Mouse (Mus musculus) stomach, postnatal 0 days (tissue): ENCODE data around the gene Otogl. TPM values are rescaled to one million over a fixed set of nuclear protein-coding genes. Genes with fewer than 3 reads are reported as not detected.

ENCODE experiments used
- ATAC-seq: fragments of 200-750 bp; cut with Nextera tagmentation; 2 replicates; pipeline ENCODE4 v1.8.0; 2017; ENCODE audit not compliant: low FRiP score, low TSS enrichment
- DNase-seq: peaks from one replicate; pipeline ENCODE4 v3.0.0-alpha.2; 2016; ENCODE audit warnings: low spot score
- H3K27ac ChIP-seq: fragments of 300-500 bp; sonication (generic); replicated peaks from 2 replicates; pipeline ENCODE4 v1.5.1; 2014; ENCODE audit warnings: mild to moderate bottlenecking, control low read depth
- H3K27me3 ChIP-seq: fragments of 300-500 bp; sonication (generic); 2 replicates; pipeline ENCODE4 v1.6.1; 2014; ENCODE audit warnings: low read length; ENCODE audit not compliant: control insufficient read depth, insufficient read depth
- H3K36me3 ChIP-seq: fragments of 300-500 bp; sonication (generic); 2 replicates; pipeline ENCODE4 v1.6.1; 2014; ENCODE audit warnings: low read length, mixed read lengths; ENCODE audit not compliant: control insufficient read depth, insufficient read depth
- H3K4me1 ChIP-seq: fragments of 300-500 bp; sonication (generic); replicated peaks from 2 replicates; pipeline ENCODE4 v1.6.1; 2014; ENCODE audit warnings: antibody characterized with exemption; ENCODE audit not compliant: control insufficient read depth, insufficient read depth
- H3K4me2 ChIP-seq: fragments of 300-500 bp; sonication (generic); replicated peaks from 2 replicates; pipeline ENCODE4 v1.6.1; 2014; ENCODE audit warnings: low read depth, mild to moderate bottlenecking, control low read depth, moderate library complexity
- H3K4me3 ChIP-seq: fragments of 300-500 bp; sonication (generic); 2 replicates; pipeline ENCODE4 v1.5.1; 2014; ENCODE audit warnings: low read depth, low read length, control low read depth
- H3K9ac ChIP-seq: fragments of 300-500 bp; sonication (generic); 2 replicates; pipeline ENCODE4 v1.6.1; 2014; ENCODE audit warnings: mild to moderate bottlenecking, low read length, control low read depth, mixed read lengths
- H3K9me3 ChIP-seq: fragments of 300-500 bp; sonication (generic); 2 replicates; pipeline ENCODE4 v1.6.1; 2016; ENCODE audit warnings: low read length; ENCODE audit not compliant: control insufficient read depth
- CTCF ChIP-seq: IDR thresholded peaks from 2 replicates; pipeline ENCODE4 v1.5.1; 2016; ENCODE audit warnings: antibody characterized with exemption, low read depth, mild to moderate bottlenecking, moderate library complexity
- EP300 ChIP-seq: optimal IDR thresholded peaks from 2 replicates; pipeline ENCODE3; 2016; ENCODE audit warnings: antibody characterized with exemption
- WGBS: fragments of 180-500 bp; shearing (Covaris S2); extraction: QIAGEN DNeasy Blood & Tissue Kit; methylation state at CpG from one replicate; pipeline ENCODE4 v1.1.7; 2014; 5-methylcytosine and 5-hydroxymethylcytosine counted together
- polyA plus RNA-seq: library from polyadenylated mRNA; unstranded; fragments of >200 nt; fragmentation: Nextera tagmentation; extraction: Ambion mirVana; gene quantifications from 2 replicates; pipeline ENCODE4 v1.2.1, GENCODE M21; 2015

Gene Otogl
- polyA plus RNA-seq, 1 experiment from 2014 or later: 0.02 TPM

DNA sequence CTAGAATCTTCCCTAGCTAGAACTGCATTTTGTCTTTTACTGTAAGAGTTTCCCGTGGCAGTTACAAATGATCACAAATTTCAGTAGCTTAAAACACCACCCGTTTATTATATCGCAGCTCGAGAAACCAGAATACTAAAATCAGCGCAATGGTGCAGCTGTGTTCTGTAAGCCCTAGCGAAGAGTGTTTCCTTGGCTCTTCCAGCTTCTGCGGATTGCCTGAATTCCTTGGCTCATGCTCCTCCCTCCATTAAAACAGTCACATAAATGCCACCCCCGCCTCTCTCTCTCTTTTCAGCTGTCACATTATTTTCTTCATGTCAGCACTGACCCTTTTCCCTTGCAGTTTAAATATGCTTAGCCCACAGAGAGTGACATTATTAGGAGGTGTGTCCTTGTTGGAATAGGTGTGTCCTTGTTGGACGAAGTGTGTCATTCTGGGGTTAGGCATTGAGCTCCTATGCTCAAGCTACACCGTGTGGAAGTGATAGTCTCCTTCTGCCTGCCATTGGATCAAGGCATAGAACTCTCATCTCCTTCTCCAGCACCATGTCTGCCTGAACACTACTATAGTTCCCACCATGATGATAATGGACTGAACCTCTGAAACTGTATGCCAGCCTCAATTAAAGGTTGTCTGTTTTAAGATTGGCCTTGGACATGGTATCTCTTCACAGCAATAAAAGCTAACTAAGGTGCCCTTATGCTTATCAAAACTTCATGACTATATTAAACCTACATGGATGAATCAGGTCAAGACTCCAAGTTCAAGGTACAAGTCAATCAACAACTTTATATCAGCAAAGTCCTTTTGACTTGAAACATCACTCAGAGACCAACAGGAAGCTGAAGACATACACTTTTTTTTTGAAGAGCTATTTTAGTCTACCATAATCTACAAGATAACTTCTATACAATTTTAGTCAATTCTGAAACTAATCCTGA lies 116.8 kb downstream of the Otogl start:
- ATAC-seq (no peak), DNase-seq (no peak)
- Histone ChIP-seq H3K4me1 (no peaks in the 10 kb centered on the region), H3K36me3 (no peaks in the 10 kb centered on the region), H3K27me3 (no peaks in the 10 kb centered on the region), H3K9me3 (no peaks in the 10 kb centered on the region), H3K4me3 (no peak overlapping the region), H3K27ac (no peak overlapping the region), H3K4me2 (no peak overlapping the region), H3K9ac (no peak overlapping the region)
- no peak for TF ChIP-seq EP300
- no peak for TF ChIP-seq CTCF
- WGBS: 20% methylated on average over 10 of the region's 10 CpGs

DNA sequence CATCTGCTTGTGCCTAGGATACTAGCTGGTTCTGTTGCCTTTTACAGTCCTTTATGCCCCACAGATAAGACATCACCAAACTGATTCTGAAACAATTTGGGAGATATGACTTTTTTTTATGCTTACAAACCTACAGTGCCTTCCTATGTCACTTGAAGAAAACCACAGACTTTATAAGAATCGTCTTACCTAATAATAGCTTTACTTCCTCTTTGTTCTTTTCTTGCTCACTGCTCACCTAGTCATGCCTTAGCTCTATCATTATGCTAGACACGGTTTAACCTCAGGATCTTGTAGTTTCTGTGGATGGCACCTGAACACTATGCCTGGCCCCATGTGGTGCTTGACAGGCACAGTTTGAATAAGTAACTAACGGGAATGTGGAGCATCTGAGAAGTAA lies 119.4 kb downstream of the Otogl start:
- Histone ChIP-seq H3K4me2 (no peak overlapping the region), H3K9ac (no peak overlapping the region), H3K27ac (no peak overlapping the region), H3K27me3 (no peaks in the 10 kb centered on the region), H3K4me3 (no peak overlapping the region), H3K9me3 (no peaks in the 10 kb centered on the region), H3K36me3 (no peaks in the 10 kb centered on the region), H3K4me1 (no peaks in the 10 kb centered on the region)
- ATAC-seq (no peak), DNase-seq (no peak)
- WGBS: 87% methylated on average over 3 of the region's 3 CpGs
- no peak for TF ChIP-seq CTCF
- TF ChIP-seq EP300: no peak

DNA sequence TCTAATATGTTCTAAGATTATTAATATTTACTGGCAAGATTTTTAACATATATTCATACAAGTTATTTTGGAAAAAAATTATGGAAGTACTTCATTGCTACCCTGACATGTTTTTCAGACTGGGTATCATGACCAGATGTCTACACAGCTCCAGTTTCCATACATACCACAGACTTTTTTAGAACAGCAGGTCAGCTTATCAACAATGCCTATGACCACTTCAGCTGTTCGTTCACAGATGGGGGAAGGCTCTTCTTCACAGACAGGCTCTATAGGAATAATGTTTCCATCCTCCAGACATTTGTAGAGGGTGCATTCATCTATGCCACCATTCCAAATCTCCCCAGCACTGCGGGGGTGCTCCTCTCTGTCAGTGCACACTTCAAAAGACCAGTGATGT lies 132.4 kb downstream of the Otogl start:
- Histone ChIP-seq H3K4me3 (no peak overlapping the region), H3K9me3 (no peaks in the 10 kb centered on the region), H3K36me3 (no peaks in the 10 kb centered on the region), H3K4me1 (no peaks in the 10 kb centered on the region), H3K9ac (no peak overlapping the region), H3K27me3 (no peaks in the 10 kb centered on the region), H3K27ac (no peak overlapping the region), H3K4me2 (no peak overlapping the region)
- DNase-seq: no peak
- TF ChIP-seq CTCF (no peak), EP300 (no peak)
- ATAC-seq: no peak
- 73% methylated on average over 2 of the region's 2 CpGs for WGBS

DNA sequence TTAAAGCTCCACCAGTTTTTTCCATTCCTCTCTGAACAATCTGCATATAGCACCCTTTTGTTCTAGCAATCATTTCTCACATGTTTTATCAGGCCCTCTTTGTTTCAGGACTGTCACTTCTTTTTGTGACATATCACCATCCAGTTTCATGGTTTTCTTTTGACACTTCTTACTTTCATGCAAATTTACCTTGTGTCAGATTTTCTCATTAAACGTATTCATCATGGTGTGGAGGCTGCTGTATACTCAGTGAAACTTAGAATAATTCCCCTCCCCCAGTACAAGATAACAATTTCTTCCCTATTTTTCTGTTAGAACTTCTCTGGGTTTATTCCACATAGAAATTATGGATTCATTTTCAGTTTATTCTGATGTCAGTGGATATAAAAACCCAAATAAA lies 152.3 kb downstream of the Otogl start:
- WGBS: 67% methylated on average over 1 of the region's 1 CpGs

DNA sequence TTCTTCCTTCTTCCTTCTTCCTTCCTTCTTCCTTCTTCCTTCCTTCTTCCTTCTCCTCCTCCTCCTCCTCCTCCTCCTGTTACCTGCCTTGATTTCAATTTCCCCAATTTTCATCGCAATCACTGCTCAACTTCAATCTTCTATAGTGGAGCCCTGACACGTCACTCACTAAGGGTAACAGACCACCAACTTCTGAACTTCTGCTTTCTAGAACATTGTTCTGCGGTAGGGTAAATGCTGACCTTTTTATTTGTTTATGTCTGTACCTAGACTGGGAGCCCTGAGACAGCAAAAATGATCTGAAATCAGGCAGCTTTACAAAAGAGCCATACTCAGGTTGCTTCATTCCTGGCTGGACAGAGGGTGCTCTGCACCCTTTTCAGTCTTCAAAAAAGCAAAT lies 158.5 kb downstream of the Otogl start:
- ATAC-seq: no peak
- Histone ChIP-seq H3K36me3 (no peaks in the 10 kb centered on the region), H3K4me3 (no peak overlapping the region), H3K9me3 (no peaks in the 10 kb centered on the region), H3K27ac (no peak overlapping the region), H3K4me1 (no peaks in the 10 kb centered on the region), H3K9ac (no peak overlapping the region), H3K27me3 (no peaks in the 10 kb centered on the region), H3K4me2 (no peak overlapping the region)
- 89% methylated on average over 3 of the region's 3 CpGs for WGBS
- TF ChIP-seq CTCF: no peak
- TF ChIP-seq EP300: no peak
- no peak for DNase-seq

More for the DNA sequence above, 152.3 kb downstream of the Otogl start:
- no peak overlapping the region for H3K9ac ChIP-seq
- H3K9me3 ChIP-seq: no peaks in the 10 kb centered on the region
- no peak overlapping the region for H3K27ac ChIP-seq
- H3K4me1 ChIP-seq: no peaks in the 10 kb centered on the region
- H3K27me3 ChIP-seq: no peaks in the 10 kb centered on the region
- no peak overlapping the region for H3K4me2 ChIP-seq
- ATAC-seq (no peak), DNase-seq (no peak)
- TF ChIP-seq CTCF (no peak), EP300 (no peak)
- H3K36me3 ChIP-seq: no peaks in the 10 kb centered on the region
- no peak overlapping the region for H3K4me3 ChIP-seq

DNA sequence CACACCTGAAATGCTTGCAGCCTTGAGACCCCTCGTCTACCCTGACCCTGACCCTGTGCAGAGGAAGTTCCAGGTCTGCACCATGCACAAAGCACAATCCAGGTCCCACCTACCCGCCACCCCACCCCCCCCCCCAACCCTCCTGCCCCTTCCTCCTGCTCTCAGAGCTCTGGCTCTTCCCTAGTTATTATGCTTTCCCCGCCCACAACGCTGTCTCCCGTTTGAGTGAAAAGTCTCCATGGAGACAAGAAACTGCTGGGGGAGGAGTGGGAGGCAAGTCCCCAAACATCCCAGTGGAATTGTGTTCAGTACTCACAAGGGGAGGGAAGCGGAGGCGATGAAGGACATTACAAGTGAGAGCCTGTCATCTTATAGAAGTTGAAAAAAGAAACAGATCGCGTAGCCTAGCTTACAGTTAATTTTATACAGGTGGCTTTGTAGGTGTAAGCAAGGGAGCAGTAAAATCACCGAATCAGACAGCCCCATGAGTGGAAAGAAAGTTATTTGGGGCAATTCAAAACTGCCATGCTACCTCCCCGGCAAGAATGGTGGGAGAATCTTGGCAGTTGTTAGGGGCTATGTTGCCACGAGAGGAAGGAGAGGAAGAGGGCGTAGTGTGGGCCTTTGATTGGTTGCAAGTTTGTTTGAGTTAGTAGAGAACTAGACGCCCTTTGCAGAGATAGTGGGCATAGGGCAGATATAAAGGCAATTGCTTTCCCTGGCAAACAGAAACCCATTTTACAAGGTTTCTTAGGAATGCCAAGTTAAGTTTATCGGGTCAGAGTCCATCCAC lies 159.4 kb downstream of the Otogl start:
- no peaks in the 10 kb centered on the region for H3K36me3 ChIP-seq
- H3K9me3 ChIP-seq: no peaks in the 10 kb centered on the region
- no peaks in the 10 kb centered on the region for H3K4me1 ChIP-seq
- TF ChIP-seq EP300: no peak
- no peak for TF ChIP-seq CTCF
- ATAC-seq (0 out of 2 replicates have a peak, but pooled peaks have one; percentile 18), DNase-seq (peak; percentile 21)
- H3K27ac ChIP-seq: no peak overlapping the region
- no peak overlapping the region for H3K9ac ChIP-seq
- no peaks in the 10 kb centered on the region for H3K27me3 ChIP-seq
- 24% methylated on average over 15 of the region's 15 CpGs for WGBS
- no peak overlapping the region for H3K4me3 ChIP-seq
- peak overlapping the region; percentile 36 for H3K4me2 ChIP-seq
